Mouse (Mus musculus) spleen, adult 2 months (tissue): ENCODE data around the gene Fgfr2.

Experiments
- CTCF ChIP-seq: fragments of 200-500 bp; IDR thresholded peaks from 2 replicates; pipeline ENCODE4 v1.5.1; 2011; ENCODE audit warnings: mild to moderate bottlenecking, inconsistent platforms; ENCODE audit not compliant: insufficient read depth, insufficient read length, insufficient replicate concordance; ENCODE audit errors: extremely low read depth
- POLR2A ChIP-seq: fragments of 200-500 bp; IDR thresholded peaks from 2 replicates; pipeline ENCODE4 v1.6.1; 2011; ENCODE audit warnings: low read depth, low read length, inconsistent platforms

GRCm38 (mm10) chr7:132726106-132726861, 396.9 kb downstream of the Fgfr2 start:
- no peak for TF ChIP-seq CTCF
- TF ChIP-seq POLR2A: no peak
